ENCODE assay signal across 18 mouse cellular contexts in genomic region chr14:118282917-118283316, GRCm38 (mm10). TPM values are rescaled to one million over a fixed set of nuclear protein-coding genes. Genes with fewer than 3 reads are reported as not detected.
A peak's percentile ranks its signal among the peaks of the same experiment; 100 is the strongest.
DNase-seq lines count a peak whose midpoint lies in the region; ATAC-seq and TF ChIP-seq lines count a peak whose summit lies in the region.
"Had no signal": no experiment of that assay in that cellular context is flagged by ENCODE, and none has a peak within 500 bp of the region (broad histone marks: within the 10 kb centered on the region; RNA-seq: fewer than 3 reads in every experiment).

No protein-coding gene starts in this region.

- no peak for TF ChIP-seq EP300 in lung, postnatal 0 days (IDR thresholded peaks at IDR 0.05)

- no peak overlapping the region for H3K27ac ChIP-seq in lung, postnatal 0 days (ENCODE audit: low read length)
- no peak overlapping the region for H3K27ac ChIP-seq in heart, embryonic 12.5 days (ENCODE audit: poor library complexity, severe bottlenecking)
- H3K27ac ChIP-seq: gastrocnemius, adult 2 months; macrophage had no signal

- no peaks in the 10 kb centered on the region for H3K36me3 ChIP-seq in lung, postnatal 0 days (ENCODE audit: insufficient read depth, low read length)
- no peaks in the 10 kb centered on the region for H3K36me3 ChIP-seq in heart, embryonic 12.5 days

- WGBS in lung, postnatal 0 days: 49% methylated on average over 14 of the region's 14 CpGs
- WGBS in heart, embryonic 12.5 days: 81% methylated on average over 14 of the region's 14 CpGs

- no peaks in the 10 kb centered on the region for H3K4me1 ChIP-seq in lung, postnatal 0 days (ENCODE audit: insufficient read depth, low read depth, low read length)
- no peaks in the 10 kb centered on the region for H3K4me1 ChIP-seq in heart, embryonic 12.5 days (replicated peaks)

- peak; percentile 7 for DNase-seq in lung, postnatal 0 days (ENCODE audit: low spot score)
- DNase-seq in lung, postnatal 36 days: no peak
- peak; percentile 39 to 70 for DNase-seq in kidney, adult 8-10 months
- DNase-seq in kidney, postnatal 4 days: peak; percentile 19 to 50
- DNase-seq in spleen, postnatal 10 days (ENCODE audit: low spot score in 2 of 2): no peak
- DNase-seq in heart, adult 9 months (ENCODE audit: low spot score in 2 of 2): no peak
- DNase-seq: cerebellum, adult 11 months; gastrocnemius, adult 2 months; heart, postnatal 4 days; midbrain, embryonic 14.5 days; thymus, postnatal 36 days had no signal

- H3K27me3 ChIP-seq in lung, postnatal 0 days (replicated peaks; ENCODE audit: insufficient read depth, low read length): no peaks in the 10 kb centered on the region
- no peaks in the 10 kb centered on the region for H3K27me3 ChIP-seq in heart, embryonic 12.5 days (replicated peaks)

- H3K4me3 ChIP-seq in lung, postnatal 0 days (ENCODE audit: low read depth, low read length): no peak overlapping the region
- no peak overlapping the region for H3K4me3 ChIP-seq in heart, embryonic 12.5 days
- H3K4me3 ChIP-seq: gastrocnemius, adult 2 months had no signal

- H3K9ac ChIP-seq in lung, postnatal 0 days (replicated peaks; ENCODE audit: low read depth): no peak overlapping the region
- no peak overlapping the region for H3K9ac ChIP-seq in heart, embryonic 12.5 days

- no peak for TF ChIP-seq CTCF in lung, postnatal 0 days (IDR thresholded peaks at IDR 0.05)

- H3K9me3 ChIP-seq in lung, postnatal 0 days (ENCODE audit: low read length): no peaks in the 10 kb centered on the region
- H3K9me3 ChIP-seq in heart, embryonic 12.5 days (replicated peaks): peaks cover 13% of the 10 kb centered on the region

- no peak overlapping the region for H3K4me2 ChIP-seq in lung, postnatal 0 days (replicated peaks; ENCODE audit: low read depth, low read length)
- H3K4me2 ChIP-seq in heart, embryonic 12.5 days: no peak overlapping the region
- H3K4me2 ChIP-seq: heart, embryonic 11.5 days had no signal

- ATAC-seq in lung, postnatal 0 days: no peak
- no peak for ATAC-seq in heart, embryonic 12.5 days (ENCODE audit: insufficient number of reproducible peaks, low FRiP score)
- ATAC-seq: forebrain, embryonic 14.5 days had no signal

RNA-seq across cellular contexts. Expression of gene Gm9376, which starts 16.2 kb away (rescaled TPM):
- not detected in 2 replicates for polyA plus RNA-seq in lung, postnatal 0 days (2015; fragmentation: Nextera tagmentation; extraction: Ambion mirVana)
- polyA plus RNA-seq in heart, embryonic 12.5 days (2016; fragmentation: Nextera tagmentation; extraction: Ambion mirVana): not detected in 2 replicates
- polyA plus RNA-seq: C2C12; cortical plate, adult 2 months; forebrain, embryonic 14.5 days; heart, embryonic 11.5 days; liver, adult 2 months; macrophage; midbrain, embryonic 14.5 days had no signal

RNA-seq across cellular contexts. Expression of gene Sox21, which starts 46.1 kb away (rescaled TPM):
- 0.11 and 0.14 TPM in 2 replicates for polyA plus RNA-seq in lung, postnatal 0 days (2015; fragmentation: Nextera tagmentation; extraction: Ambion mirVana)
- 0.05 TPM in 1 of 2 replicates, not detected in the other for polyA plus RNA-seq in heart, embryonic 12.5 days (2016; fragmentation: Nextera tagmentation; extraction: Ambion mirVana)
- polyA plus RNA-seq: liver, adult 2 months; macrophage had no signal

Comparison
In these comparisons a context has a peak if more than half of its experiments do, and no peak if none do; other contexts are left out.
1. DNase-seq: peak in lung, postnatal 0 days (single experiment), kidney, adult 8-10 months (2 of 2) and kidney, postnatal 4 days (2 of 2); none in lung, postnatal 36 days (single experiment), spleen, postnatal 10 days (0 of 2) and heart, adult 9 months (0 of 2).